Mouse (Mus musculus): ENCODE data around the gene Nipsnap2. TPM values are rescaled to one million over a fixed set of nuclear protein-coding genes. Genes with fewer than 3 reads are reported as not detected.

Nipsnap2 gene
- polyA plus RNA-seq, 1 experiment = not detected

DNA sequence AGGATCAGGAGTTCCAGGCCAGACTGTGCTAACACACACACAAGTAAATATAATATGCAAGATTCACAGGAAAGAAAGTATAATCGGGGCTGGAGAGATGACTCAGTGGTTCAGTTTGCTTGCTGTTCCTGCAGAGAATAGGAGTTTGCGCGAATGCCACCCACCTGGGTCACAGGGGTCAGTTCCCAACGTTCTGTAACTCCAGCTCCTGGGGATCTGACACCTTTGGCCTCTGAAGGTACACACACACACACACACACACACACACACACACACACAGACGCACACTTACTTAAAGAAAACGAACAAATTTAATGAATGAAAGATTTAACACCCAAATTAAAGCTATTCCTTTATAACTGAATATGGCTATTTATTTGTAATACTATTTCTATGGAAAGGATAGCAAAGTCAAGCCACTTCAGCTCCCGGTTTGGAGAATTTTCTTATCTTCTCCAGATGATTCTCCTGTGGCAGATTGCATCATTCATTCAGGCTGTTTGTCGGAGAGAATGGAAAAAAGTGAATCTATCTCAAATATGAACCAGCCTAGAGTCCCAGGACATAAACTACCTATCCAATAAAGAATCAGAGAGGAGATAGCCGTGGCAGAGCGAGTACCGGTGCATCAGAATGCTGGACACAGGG, 53.6 kb downstream of the Nipsnap2 start:
- no peak overlapping the region for H3K27ac ChIP-seq (ENCODE audit: insufficient read depth, low read depth, low read length)
- H3K4me1 ChIP-seq (ENCODE audit: control insufficient read depth, insufficient read depth, low read length) = peaks cover 5% of the 10 kb centered on the region
- peak overlapping the region; percentile 67 for H3K4me3 ChIP-seq (ENCODE audit: insufficient read depth, low read depth, low read length)
- WGBS = 30% methylated on average over 11 of the region's 11 CpGs
- no peak for TF ChIP-seq POLR2A (IDR thresholded peaks at IDR 0.05; ENCODE audit: insufficient read depth, low read depth, low read length)
- no peak for TF ChIP-seq CTCF (IDR thresholded peaks at IDR 0.05; ENCODE audit: insufficient read depth, low read depth, low read length)

DNA sequence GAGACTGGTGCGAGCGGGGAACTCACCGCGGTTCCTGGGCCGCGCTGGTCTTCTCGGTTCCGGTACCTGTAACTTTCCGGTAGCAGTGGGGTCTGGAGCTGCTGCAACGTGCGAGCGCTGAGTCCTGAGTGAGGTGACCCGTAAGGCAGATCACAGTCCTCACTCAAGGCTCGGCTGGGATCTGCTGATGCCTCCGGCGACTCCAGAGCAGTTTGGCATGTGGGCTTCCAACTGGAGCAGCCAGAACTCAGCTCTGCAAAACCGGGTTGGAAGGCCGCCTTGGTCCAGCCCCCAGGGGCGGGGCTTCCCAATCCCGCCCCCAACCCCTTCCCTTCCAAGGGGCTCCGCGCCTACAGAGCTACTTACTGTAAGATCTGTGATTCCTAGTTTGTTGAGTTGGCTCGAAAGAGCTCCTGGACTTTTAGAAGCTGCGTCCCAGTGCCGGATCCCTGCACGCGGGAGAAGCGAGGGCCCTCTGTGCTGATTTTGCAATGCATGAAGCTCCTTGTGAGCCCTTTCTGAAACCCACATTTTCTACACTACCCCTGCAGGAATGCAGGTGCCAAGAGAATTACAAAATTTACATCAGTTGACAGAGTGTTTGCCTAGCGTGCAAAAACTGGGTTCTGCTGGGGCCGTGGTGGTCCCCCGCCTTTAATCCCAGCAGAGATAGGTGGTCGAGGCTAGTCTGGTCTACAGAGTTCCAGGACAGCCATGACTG, 54.3 kb downstream of the Nipsnap2 start:
- peak; percentile 44; the same call in 1 of the 2 replicates for TF ChIP-seq POLR2A (IDR thresholded peaks at IDR 0.05; ENCODE audit: insufficient read depth, low read depth, low read length)
- TF ChIP-seq CTCF (IDR thresholded peaks at IDR 0.05; ENCODE audit: insufficient read depth, low read depth, low read length) = no peak
- H3K4me3 ChIP-seq (ENCODE audit: insufficient read depth, low read depth, low read length) = peak overlapping the region; percentile 67
- H3K27ac ChIP-seq (ENCODE audit: insufficient read depth, low read depth, low read length) = no peak overlapping the region
- H3K4me1 ChIP-seq (ENCODE audit: control insufficient read depth, insufficient read depth, low read length) = peaks cover 5% of the 10 kb centered on the region
- under 1% methylated on average over 32 of the region's 32 CpGs for WGBS

DNA sequence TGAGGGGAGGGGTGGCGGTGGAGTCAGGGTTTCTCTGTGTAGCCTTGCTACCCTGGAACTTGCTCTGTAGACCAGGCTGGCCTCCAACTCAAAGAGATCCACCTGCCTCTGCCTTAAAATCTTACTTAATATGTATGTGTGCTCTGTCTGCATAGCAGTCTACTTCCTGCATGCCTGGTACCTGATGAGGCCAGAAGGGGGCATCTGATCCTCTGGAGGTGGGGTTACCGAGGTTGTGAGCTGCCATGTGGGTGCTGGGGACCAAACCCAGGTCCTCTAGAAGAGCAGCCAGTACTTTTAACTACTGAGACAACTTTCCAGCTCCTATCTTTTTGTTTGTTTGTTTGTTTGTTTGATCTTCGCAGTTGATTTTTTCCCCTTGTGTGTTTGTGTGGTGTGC, 55.3 kb downstream of the Nipsnap2 start:
- Histone ChIP-seq H3K4me3 (ENCODE audit: insufficient read depth, low read depth, low read length) (no peak overlapping the region), H3K4me1 (ENCODE audit: control insufficient read depth, insufficient read depth, low read length) (peaks cover 5% of the 10 kb centered on the region), H3K27ac (ENCODE audit: insufficient read depth, low read depth, low read length) (no peak overlapping the region)
- WGBS = 91% methylated on average over 3 of the region's 3 CpGs
- TF ChIP-seq CTCF (IDR thresholded peaks at IDR 0.05; ENCODE audit: insufficient read depth, low read depth, low read length) (no peak), POLR2A (IDR thresholded peaks at IDR 0.05; ENCODE audit: insufficient read depth, low read depth, low read length) (no peak)

DNA sequence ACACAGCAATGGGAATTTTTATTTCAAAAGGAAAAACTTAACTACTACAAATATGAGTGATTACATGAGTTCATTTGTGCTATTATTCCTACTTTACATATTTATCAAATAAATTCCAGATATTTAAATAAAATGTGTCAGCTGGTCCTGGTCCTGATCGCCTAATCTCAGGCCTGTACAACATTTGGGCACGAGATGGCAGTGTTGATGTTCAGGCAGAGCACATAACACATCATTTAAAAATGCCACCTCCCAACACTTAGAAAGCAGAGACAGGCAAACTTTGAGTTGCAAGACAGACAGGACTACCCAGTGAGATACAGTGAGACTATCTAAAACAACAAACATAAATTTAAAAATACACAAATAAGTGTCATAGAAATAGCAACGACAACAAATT, 57.3 kb downstream of the Nipsnap2 start:
- no peak overlapping the region for H3K4me3 ChIP-seq (ENCODE audit: insufficient read depth, low read depth, low read length)
- H3K4me1 ChIP-seq (ENCODE audit: control insufficient read depth, insufficient read depth, low read length) = peaks cover 6% of the 10 kb centered on the region
- WGBS = 40% methylated on average over 3 of the region's 3 CpGs
- TF ChIP-seq POLR2A (IDR thresholded peaks at IDR 0.05; ENCODE audit: insufficient read depth, low read depth, low read length) (no peak), CTCF (IDR thresholded peaks at IDR 0.05; ENCODE audit: insufficient read depth, low read depth, low read length) (no peak)
- H3K27ac ChIP-seq (ENCODE audit: insufficient read depth, low read depth, low read length) = no peak overlapping the region

DNA sequence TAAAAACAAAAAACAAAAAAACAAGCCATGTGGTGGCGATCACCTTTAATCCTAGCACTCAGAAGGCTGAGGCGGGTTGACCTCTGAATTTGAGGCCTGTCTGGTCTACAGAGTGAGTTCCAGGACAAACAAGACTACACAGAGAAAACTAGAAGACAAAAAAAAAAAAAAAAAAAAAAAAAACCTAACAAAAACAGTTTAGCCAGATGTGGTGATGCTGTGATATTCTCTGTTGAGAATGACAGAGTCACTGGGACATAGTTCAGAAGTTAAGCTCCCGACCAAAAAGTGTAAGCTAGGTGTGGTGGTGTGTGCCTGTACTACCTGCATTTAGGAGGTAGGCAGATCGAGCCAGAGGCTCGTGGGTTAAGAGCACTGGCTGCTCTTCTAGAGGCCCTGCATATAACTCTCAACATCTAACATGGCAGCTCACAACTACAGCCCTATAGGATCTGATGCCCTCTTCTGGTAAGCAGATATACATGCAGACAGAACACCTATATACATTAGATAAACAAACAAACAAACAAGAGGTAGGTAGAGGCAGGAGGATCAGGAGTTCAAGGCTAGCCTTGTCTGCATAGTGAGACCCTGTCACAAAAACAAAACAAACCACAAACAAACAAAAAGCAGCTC, 60.5 kb downstream of the Nipsnap2 start:
- no peak overlapping the region for H3K4me3 ChIP-seq (ENCODE audit: insufficient read depth, low read depth, low read length)
- TF ChIP-seq POLR2A (IDR thresholded peaks at IDR 0.05; ENCODE audit: insufficient read depth, low read depth, low read length) = no peak
- TF ChIP-seq CTCF (IDR thresholded peaks at IDR 0.05; ENCODE audit: insufficient read depth, low read depth, low read length) = no peak
- no peak overlapping the region for H3K27ac ChIP-seq (ENCODE audit: insufficient read depth, low read depth, low read length)
- H3K4me1 ChIP-seq (ENCODE audit: control insufficient read depth, insufficient read depth, low read length) = peaks cover 4% of the 10 kb centered on the region; the same call in 1 of the 2 replicates
- WGBS = 88% methylated on average over 5 of the region's 5 CpGs

DNA sequence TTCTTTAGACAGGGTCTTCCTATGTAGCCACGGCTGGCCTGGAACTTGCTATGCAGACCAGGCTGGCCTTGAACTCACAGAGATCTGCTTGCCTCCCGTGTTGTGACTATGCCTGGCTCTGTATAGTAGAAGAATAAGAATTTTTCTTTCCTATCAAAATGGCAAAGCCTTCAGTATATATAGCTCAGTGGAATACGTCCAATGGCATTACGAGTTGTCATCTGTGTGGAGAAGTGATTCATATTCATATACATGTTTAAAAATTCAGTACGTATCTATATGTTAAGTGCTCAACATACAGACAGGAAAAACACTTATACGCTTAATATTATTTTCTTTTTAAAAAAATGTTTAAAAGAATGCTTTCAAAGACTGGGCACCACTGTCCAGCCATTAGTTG, 61.3 kb downstream of the Nipsnap2 start:
- Histone ChIP-seq H3K4me1 (ENCODE audit: control insufficient read depth, insufficient read depth, low read length) (peaks cover 4% of the 10 kb centered on the region; the same call in 1 of the 2 replicates), H3K27ac (ENCODE audit: insufficient read depth, low read depth, low read length) (no peak overlapping the region), H3K4me3 (ENCODE audit: insufficient read depth, low read depth, low read length) (no peak overlapping the region)
- 77% methylated on average over 6 of the region's 6 CpGs for WGBS
- TF ChIP-seq CTCF (IDR thresholded peaks at IDR 0.05; ENCODE audit: insufficient read depth, low read depth, low read length) (no peak), POLR2A (IDR thresholded peaks at IDR 0.05; ENCODE audit: insufficient read depth, low read depth, low read length) (no peak)

DNA sequence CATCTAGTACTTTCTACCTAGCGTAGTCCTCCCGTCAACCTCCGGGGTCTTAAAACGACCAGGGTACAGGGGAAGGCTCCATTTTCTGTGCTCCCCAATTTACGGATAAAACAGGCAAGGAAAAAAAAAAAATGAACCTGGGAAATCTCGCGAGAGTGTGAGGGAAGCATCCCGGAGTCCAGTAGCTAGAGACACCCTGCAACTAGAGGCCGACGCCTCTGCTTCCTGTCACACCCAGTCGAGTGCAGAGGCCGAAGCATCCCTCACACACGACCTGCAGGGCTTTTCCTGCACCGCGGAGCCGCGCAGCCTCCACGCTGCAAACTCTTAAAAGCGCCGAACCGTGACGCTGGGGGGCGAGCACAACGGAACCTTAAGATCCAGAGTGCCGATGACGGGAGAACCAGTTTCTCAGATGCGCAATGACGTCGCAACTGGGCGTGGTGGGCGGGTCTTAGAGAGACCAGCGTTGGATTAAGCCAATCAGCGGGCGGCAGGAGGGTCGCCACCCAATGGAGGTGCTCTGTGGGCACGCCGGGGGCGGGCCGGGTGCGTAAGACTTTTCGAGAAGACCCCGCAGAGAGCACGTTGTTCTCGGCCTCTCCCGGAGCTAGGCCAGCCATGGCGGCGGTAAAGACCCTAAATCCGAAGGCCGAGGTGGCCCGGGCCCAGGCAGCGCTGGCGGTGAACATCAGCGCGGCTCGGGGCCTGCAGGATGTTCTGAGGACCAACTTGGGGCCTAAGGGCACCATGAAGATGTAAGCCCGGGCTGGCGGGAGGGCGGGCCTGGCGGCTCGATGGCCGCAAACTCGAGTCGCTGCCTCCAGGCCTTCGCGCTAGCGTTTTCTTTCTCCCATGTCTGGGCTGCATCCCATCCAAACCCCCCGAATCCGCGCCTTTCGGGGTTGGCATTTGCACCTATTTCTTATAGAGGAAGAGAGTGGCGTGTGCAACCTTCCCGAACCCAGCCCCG, 62.2 kb downstream of the Nipsnap2 start, which contains the start of gene Psph:
TSS of gene Psph (minus strand) at position 632 of the 973 bp plus-strand sequence.
- TF ChIP-seq CTCF (IDR thresholded peaks at IDR 0.05; ENCODE audit: insufficient read depth, low read depth, low read length) (no peak), POLR2A (IDR thresholded peaks at IDR 0.05; ENCODE audit: insufficient read depth, low read depth, low read length) (peak; percentile 74)
- Histone ChIP-seq H3K27ac (ENCODE audit: insufficient read depth, low read depth, low read length) (peak within 1 kb of the TSS; percentile 94), H3K4me1 (ENCODE audit: control insufficient read depth, insufficient read depth, low read length) (peaks cover 4% of the 10 kb centered on the region; the same call in 1 of the 2 replicates), H3K4me3 (ENCODE audit: insufficient read depth, low read depth, low read length) (peak within 1 kb of the TSS; percentile 95)
- under 1% methylated on average over 73 of the region's 73 CpGs for WGBS
